Mouse (Mus musculus): ENCODE data around the gene Gm13272. TPM values are rescaled to one million over a fixed set of nuclear protein-coding genes. Genes with fewer than 3 reads are reported as not detected.
"Not testable (repeated sequence)": the region's sequence is repeated elsewhere in the genome, so short reads cannot be mapped to it uniquely, and the experiment has no call there.

Gene Gm13272
- total and polyA plus RNA-seq, 2 experiments from 2014 or later = not detected

DNA sequence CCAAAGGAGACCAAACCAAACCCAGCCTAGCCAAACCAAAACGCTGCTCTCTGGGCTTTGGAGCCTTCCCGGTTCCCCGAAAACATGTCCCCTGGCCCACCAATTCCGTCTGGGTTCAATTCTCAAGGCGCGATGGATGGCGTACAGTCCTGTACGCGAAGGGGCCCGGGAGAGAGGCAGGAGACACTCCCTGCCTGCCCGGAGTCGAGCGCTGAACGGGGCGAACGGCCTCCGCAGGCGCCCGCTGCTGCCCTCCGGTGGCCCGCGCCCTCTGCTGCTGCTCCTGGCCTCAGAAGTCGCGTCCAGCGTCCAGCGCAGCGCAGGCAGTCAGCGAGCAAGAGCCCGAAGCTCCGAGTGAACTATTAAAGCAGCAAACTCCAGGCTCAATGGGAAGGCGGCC is 2.7 kb downstream of the Gm13272 start:
- Histone ChIP-seq H3K27ac (ENCODE audit: low read depth) (peak overlapping the region; percentile 82), H3K4me2 (ENCODE audit: low read depth, low read length) (peak overlapping the region; percentile 47), H3K4me3 (ENCODE audit: low read depth, low read length) (peak overlapping the region; percentile 28; the same call in 1 of the 2 replicates)
- DNase-seq (ENCODE audit: low spot score); ATAC-seq (ENCODE audit: insufficient read depth, low read depth); H3K9me3 ChIP-seq (replicated peaks; ENCODE audit: control insufficient read depth, low read length); H3K36me3 ChIP-seq (replicated peaks; ENCODE audit: control insufficient read depth, insufficient read depth, low read length); H3K9ac ChIP-seq (replicated peaks; ENCODE audit: low read depth, low read length); H3K4me1 ChIP-seq (ENCODE audit: control insufficient read depth, insufficient read depth); H3K27me3 ChIP-seq (ENCODE audit: control insufficient read depth, insufficient read depth, low read length): not testable (repeated sequence)
- WGBS = 0% methylated on average over 5 of the region's 31 CpGs

- not testable (repeated sequence) for H3K9ac ChIP-seq (replicated peaks; ENCODE audit: low read depth, low read length); DNase-seq (ENCODE audit: low spot score); H3K27me3 ChIP-seq (ENCODE audit: control insufficient read depth, insufficient read depth, low read length); H3K36me3 ChIP-seq (replicated peaks; ENCODE audit: control insufficient read depth, insufficient read depth, low read length); H3K4me1 ChIP-seq (ENCODE audit: control insufficient read depth, insufficient read depth); H3K4me3 ChIP-seq (ENCODE audit: low read depth, low read length); H3K4me2 ChIP-seq (ENCODE audit: low read depth, low read length); ATAC-seq (ENCODE audit: insufficient read depth, low read depth); H3K9me3 ChIP-seq (replicated peaks; ENCODE audit: control insufficient read depth, low read length); H3K27ac ChIP-seq (ENCODE audit: low read depth)
- no CpG with 5 or more reads among the region's 27 CpGs for WGBS
Measured at GRCm38 (mm10) chr4:88785409-88785808, 5.8 kb downstream of the Gm13272 start, which contains the start of gene Gm13276. Gm13276 (plus strand) TSS chr4:88785709.

DNA sequence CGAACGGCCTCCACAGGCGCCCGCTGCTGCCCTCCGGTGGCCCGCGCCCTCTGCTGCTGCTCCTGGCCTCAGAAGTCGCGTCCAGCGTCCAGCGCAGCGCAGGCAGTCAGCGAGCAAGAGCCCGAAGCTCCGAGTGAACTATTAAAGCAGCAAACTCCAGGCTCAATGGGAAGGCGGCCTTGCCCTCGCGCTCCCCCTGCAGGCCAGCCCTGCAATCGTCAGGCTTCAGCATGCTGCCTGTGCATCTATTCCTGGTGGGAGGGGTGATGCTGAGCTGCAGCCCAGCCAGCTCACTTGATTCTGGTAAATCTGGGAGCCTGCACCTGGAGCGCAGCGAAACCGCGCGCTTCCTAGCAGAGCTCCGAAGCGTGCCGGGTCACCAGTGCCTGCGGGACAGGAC is 8.8 kb downstream of the Gm13272 start, which contains the start of gene Gm13277:
Gene Gm13277, plus strand, starts transcription at position 231 of the 400 bp plus-strand sequence.
- peak; percentile 57 for TF ChIP-seq CTCF (IDR thresholded peaks at IDR 0.05; ENCODE audit: low read depth)
- H3K4me2 ChIP-seq (ENCODE audit: low read depth, low read length); H3K36me3 ChIP-seq (replicated peaks; ENCODE audit: control insufficient read depth, insufficient read depth, low read length); DNase-seq (ENCODE audit: low spot score); H3K27me3 ChIP-seq (ENCODE audit: control insufficient read depth, insufficient read depth, low read length); H3K9me3 ChIP-seq (replicated peaks; ENCODE audit: control insufficient read depth, low read length); H3K4me3 ChIP-seq (ENCODE audit: low read depth, low read length); H3K27ac ChIP-seq (ENCODE audit: low read depth); H3K9ac ChIP-seq (replicated peaks; ENCODE audit: low read depth, low read length); H3K4me1 ChIP-seq (ENCODE audit: control insufficient read depth, insufficient read depth); ATAC-seq (ENCODE audit: insufficient read depth, low read depth): not testable (repeated sequence)
- 0% methylated on average over 2 of the region's 28 CpGs for WGBS

DNA sequence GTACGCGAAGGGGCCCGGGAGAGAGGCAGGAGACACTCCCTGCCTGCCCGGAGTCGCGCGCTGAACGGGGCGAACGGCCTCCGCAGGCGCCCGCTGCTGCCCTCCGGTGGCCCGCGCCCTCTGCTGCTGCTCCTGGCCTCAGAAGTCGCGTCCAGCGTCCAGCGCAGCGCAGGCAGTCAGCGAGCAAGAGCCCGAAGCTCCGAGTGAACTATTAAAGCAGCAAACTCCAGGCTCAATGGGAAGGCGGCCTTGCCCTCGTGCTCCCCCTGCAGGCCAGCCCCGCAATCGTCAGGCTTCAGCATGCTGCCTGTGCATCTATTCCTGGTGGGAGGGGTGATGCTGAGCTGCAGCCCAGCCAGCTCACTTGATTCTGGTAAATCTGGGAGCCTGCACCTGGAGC is 11.6 kb downstream of the Gm13272 start, which contains the start of gene Gm13278:
Gene Gm13278, plus strand, starts transcription at position 301 of the 400 bp plus-strand sequence.
- not testable (repeated sequence) for H3K4me3 ChIP-seq (ENCODE audit: low read depth, low read length)
- no CpG with 5 or more reads among the region's 28 CpGs for WGBS

DNA sequence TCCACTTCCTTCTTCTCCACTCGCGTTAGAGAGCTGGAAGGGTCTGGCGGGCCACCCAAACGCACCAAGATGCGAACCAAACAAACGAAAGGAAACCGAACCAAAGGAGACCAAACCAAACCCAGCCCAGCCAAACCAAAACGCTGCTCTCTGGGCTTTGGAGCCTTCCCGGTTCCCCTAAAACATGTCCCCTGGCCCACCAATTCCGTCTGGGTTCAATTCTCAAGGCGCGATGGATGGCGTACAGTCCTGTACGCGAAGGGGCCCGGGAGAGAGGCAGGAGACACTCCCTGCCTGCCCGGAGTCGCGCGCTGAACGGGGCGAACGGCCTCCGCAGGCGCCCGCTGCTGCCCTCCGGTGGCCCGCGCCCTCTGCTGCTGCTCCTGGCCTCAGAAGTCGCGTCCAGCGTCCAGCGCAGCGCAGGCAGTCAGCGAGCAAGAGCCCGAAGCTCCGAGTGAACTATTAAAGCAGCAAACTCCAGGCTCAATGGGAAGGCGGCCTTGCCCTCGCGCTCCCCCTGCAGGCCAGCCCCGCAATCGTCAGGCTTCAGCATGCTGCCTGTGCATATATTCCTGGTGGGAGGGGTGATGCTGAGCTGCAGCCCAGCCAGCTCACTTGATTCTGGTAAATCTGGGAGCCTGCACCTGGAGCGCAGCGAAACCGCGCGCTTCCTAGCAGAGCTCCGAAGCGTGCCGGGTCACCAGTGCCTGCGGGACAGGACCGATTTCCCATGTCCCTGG is 14.5 kb downstream of the Gm13272 start, which contains the start of gene Gm13275:
Gene Gm13275, plus strand, starts transcription at position 552 of the 740 bp plus-strand sequence.
- H3K4me1 ChIP-seq (ENCODE audit: control insufficient read depth, insufficient read depth); ATAC-seq (ENCODE audit: insufficient read depth, low read depth); H3K27me3 ChIP-seq (ENCODE audit: control insufficient read depth, insufficient read depth, low read length); H3K9me3 ChIP-seq (replicated peaks; ENCODE audit: control insufficient read depth, low read length); H3K27ac ChIP-seq (ENCODE audit: low read depth); H3K4me3 ChIP-seq (ENCODE audit: low read depth, low read length); H3K9ac ChIP-seq (replicated peaks; ENCODE audit: low read depth, low read length); DNase-seq (ENCODE audit: low spot score); H3K4me2 ChIP-seq (ENCODE audit: low read depth, low read length); H3K36me3 ChIP-seq (replicated peaks; ENCODE audit: control insufficient read depth, insufficient read depth, low read length): not testable (repeated sequence)
- TF ChIP-seq CTCF (IDR thresholded peaks at IDR 0.05; ENCODE audit: low read depth) = peak; percentile 34; the same call in 1 of the 2 replicates
- WGBS = 0% methylated on average over 7 of the region's 52 CpGs

More for the DNA sequence above, 11.6 kb downstream of the Gm13272 start, which contains the start of gene Gm13278:
- not testable (repeated sequence) for H3K27me3 ChIP-seq (ENCODE audit: control insufficient read depth, insufficient read depth, low read length); ATAC-seq (ENCODE audit: insufficient read depth, low read depth); H3K4me2 ChIP-seq (ENCODE audit: low read depth, low read length); H3K27ac ChIP-seq (ENCODE audit: low read depth); H3K4me1 ChIP-seq (ENCODE audit: control insufficient read depth, insufficient read depth); DNase-seq (ENCODE audit: low spot score); H3K9me3 ChIP-seq (replicated peaks; ENCODE audit: control insufficient read depth, low read length); H3K9ac ChIP-seq (replicated peaks; ENCODE audit: low read depth, low read length); H3K36me3 ChIP-seq (replicated peaks; ENCODE audit: control insufficient read depth, insufficient read depth, low read length)

GRCm38 (mm10) chr4:88797097-88797496 is 17.4 kb downstream of the Gm13272 start, which contains the start of gene Gm13279:
Gm13279 (plus strand) TSS chr4:88797397.
- H3K4me3 ChIP-seq (ENCODE audit: low read depth, low read length); H3K4me1 ChIP-seq (ENCODE audit: control insufficient read depth, insufficient read depth); H3K36me3 ChIP-seq (replicated peaks; ENCODE audit: control insufficient read depth, insufficient read depth, low read length); ATAC-seq (ENCODE audit: insufficient read depth, low read depth); H3K9me3 ChIP-seq (replicated peaks; ENCODE audit: control insufficient read depth, low read length); H3K4me2 ChIP-seq (ENCODE audit: low read depth, low read length); H3K27ac ChIP-seq (ENCODE audit: low read depth); H3K9ac ChIP-seq (replicated peaks; ENCODE audit: low read depth, low read length); H3K27me3 ChIP-seq (ENCODE audit: control insufficient read depth, insufficient read depth, low read length); DNase-seq (ENCODE audit: low spot score): not testable (repeated sequence)
- WGBS = no CpG with 5 or more reads among the region's 28 CpGs

- ATAC-seq (ENCODE audit: insufficient read depth, low read depth); H3K4me3 ChIP-seq (ENCODE audit: low read depth, low read length): not testable (repeated sequence)
Measured at GRCm38 (mm10) chr4:88799365-88799764, 19.7 kb downstream of the Gm13272 start, which contains the start of gene Gm13285. Gm13285 (plus strand) TSS chr4:88799665.

GRCm38 (mm10) chr4:88802954-88803353 is 23.3 kb downstream of the Gm13272 start, which contains the start of gene Gm13287:
Gm13287 (plus strand) TSS chr4:88803254.
- H3K9ac ChIP-seq (replicated peaks; ENCODE audit: low read depth, low read length); H3K27me3 ChIP-seq (ENCODE audit: control insufficient read depth, insufficient read depth, low read length); H3K4me3 ChIP-seq (ENCODE audit: low read depth, low read length); H3K36me3 ChIP-seq (replicated peaks; ENCODE audit: control insufficient read depth, insufficient read depth, low read length); H3K4me2 ChIP-seq (ENCODE audit: low read depth, low read length); DNase-seq (ENCODE audit: low spot score); H3K4me1 ChIP-seq (ENCODE audit: control insufficient read depth, insufficient read depth); ATAC-seq (ENCODE audit: insufficient read depth, low read depth); H3K27ac ChIP-seq (ENCODE audit: low read depth); H3K9me3 ChIP-seq (replicated peaks; ENCODE audit: control insufficient read depth, low read length): not testable (repeated sequence)
- no CpG with 5 or more reads among the region's 29 CpGs for WGBS

More at GRCm38 (mm10) chr4:88799365-88799764, 19.7 kb downstream of the Gm13272 start, which contains the start of gene Gm13285:
- not testable (repeated sequence) for H3K9me3 ChIP-seq (replicated peaks; ENCODE audit: control insufficient read depth, low read length); H3K4me2 ChIP-seq (ENCODE audit: low read depth, low read length); H3K27me3 ChIP-seq (ENCODE audit: control insufficient read depth, insufficient read depth, low read length); H3K27ac ChIP-seq (ENCODE audit: low read depth); H3K36me3 ChIP-seq (replicated peaks; ENCODE audit: control insufficient read depth, insufficient read depth, low read length); DNase-seq (ENCODE audit: low spot score); H3K4me1 ChIP-seq (ENCODE audit: control insufficient read depth, insufficient read depth); H3K9ac ChIP-seq (replicated peaks; ENCODE audit: low read depth, low read length)
- 6% methylated on average over 2 of the region's 7 CpGs for WGBS
